Mouse (Mus musculus): ENCODE results near the gene Epn2. TPM values are rescaled to one million over a fixed set of nuclear protein-coding genes. Genes with fewer than 3 reads are reported as not detected.
A peak's percentile ranks its signal among the peaks of the same experiment; 100 is the strongest.

The Epn2 gene
- polyA plus RNA-seq, 1 experiment, result 76.0 TPM

GRCm38 (mm10) chr11:61535530-61535929 is 44.0 kb downstream of the Epn2 start:
- TF ChIP-seq CTCF (IDR thresholded peaks at IDR 0.05; ENCODE audit: low read depth, low read length), result no peak
- no peak for TF ChIP-seq POLR2A (IDR thresholded peaks at IDR 0.05; ENCODE audit: insufficient read depth, low read length)
- TF ChIP-seq EP300 (IDR thresholded peaks at IDR 0.05; ENCODE audit: insufficient read depth, low read depth, low read length), result no peak
- H3K4me1 ChIP-seq (ENCODE audit: control insufficient read depth, insufficient read depth, low read length), result peaks cover 13% of the 10 kb centered on the region
- no peaks in the 10 kb centered on the region for H3K27me3 ChIP-seq (ENCODE audit: control insufficient read depth, insufficient read depth, low read length, poor library complexity, severe bottlenecking)
- no peak overlapping the region for H3K4me3 ChIP-seq (ENCODE audit: low read depth, low read length)
- H3K36me3 ChIP-seq (ENCODE audit: control insufficient read depth, insufficient read depth, low read length, poor library complexity, severe bottlenecking), result peaks cover 14% of the 10 kb centered on the region
- no peak overlapping the region for H3K27ac ChIP-seq (ENCODE audit: insufficient read depth, low read length)
- H3K9ac ChIP-seq (ENCODE audit: low read depth, poor library complexity, severe bottlenecking), result no peak overlapping the region
- no peaks in the 10 kb centered on the region for H3K9me3 ChIP-seq (replicated peaks; ENCODE audit: control insufficient read depth, insufficient read depth, low read length, poor library complexity, severe bottlenecking)

GRCm38 (mm10) chr11:61533571-61533970 is 45.9 kb downstream of the Epn2 start:
- no peak overlapping the region for H3K27ac ChIP-seq (ENCODE audit: insufficient read depth, low read length)

GRCm38 (mm10) chr11:61532820-61533219 is 46.7 kb downstream of the Epn2 start:
- Histone ChIP-seq H3K27ac (ENCODE audit: insufficient read depth, low read length) (no peak overlapping the region), H3K27me3 (ENCODE audit: control insufficient read depth, insufficient read depth, low read length, poor library complexity, severe bottlenecking) (no peaks in the 10 kb centered on the region), H3K36me3 (ENCODE audit: control insufficient read depth, insufficient read depth, low read length, poor library complexity, severe bottlenecking) (peaks cover 12% of the 10 kb centered on the region), H3K9me3 (replicated peaks; ENCODE audit: control insufficient read depth, insufficient read depth, low read length, poor library complexity, severe bottlenecking) (no peaks in the 10 kb centered on the region), H3K4me1 (ENCODE audit: control insufficient read depth, insufficient read depth, low read length) (peaks cover 9% of the 10 kb centered on the region), H3K4me3 (ENCODE audit: low read depth, low read length) (no peak overlapping the region), H3K9ac (ENCODE audit: low read depth, poor library complexity, severe bottlenecking) (no peak overlapping the region)
- TF ChIP-seq EP300 (IDR thresholded peaks at IDR 0.05; ENCODE audit: insufficient read depth, low read depth, low read length) (no peak), POLR2A (IDR thresholded peaks at IDR 0.05; ENCODE audit: insufficient read depth, low read length) (no peak), CTCF (IDR thresholded peaks at IDR 0.05; ENCODE audit: low read depth, low read length) (no peak)

More at GRCm38 (mm10) chr11:61533571-61533970, 45.9 kb downstream of the Epn2 start:
- H3K9me3 ChIP-seq (replicated peaks; ENCODE audit: control insufficient read depth, insufficient read depth, low read length, poor library complexity, severe bottlenecking), result no peaks in the 10 kb centered on the region
- H3K4me3 ChIP-seq (ENCODE audit: low read depth, low read length), result no peak overlapping the region
- H3K36me3 ChIP-seq (ENCODE audit: control insufficient read depth, insufficient read depth, low read length, poor library complexity, severe bottlenecking), result peaks cover 12% of the 10 kb centered on the region
- peak; percentile 82 for TF ChIP-seq EP300 (IDR thresholded peaks at IDR 0.05; ENCODE audit: insufficient read depth, low read depth, low read length)
- TF ChIP-seq CTCF (IDR thresholded peaks at IDR 0.05; ENCODE audit: low read depth, low read length), result no peak
- TF ChIP-seq POLR2A (IDR thresholded peaks at IDR 0.05; ENCODE audit: insufficient read depth, low read length), result no peak
- H3K9ac ChIP-seq (ENCODE audit: low read depth, poor library complexity, severe bottlenecking), result no peak overlapping the region
- H3K27me3 ChIP-seq (ENCODE audit: control insufficient read depth, insufficient read depth, low read length, poor library complexity, severe bottlenecking), result no peaks in the 10 kb centered on the region
- peaks cover 11% of the 10 kb centered on the region for H3K4me1 ChIP-seq (ENCODE audit: control insufficient read depth, insufficient read depth, low read length)

GRCm38 (mm10) chr11:61529268-61529713 is 50.2 kb downstream of the Epn2 start:
- Histone ChIP-seq H3K36me3 (ENCODE audit: control insufficient read depth, insufficient read depth, low read length, poor library complexity, severe bottlenecking) (peaks cover 7% of the 10 kb centered on the region), H3K27ac (ENCODE audit: insufficient read depth, low read length) (peak overlapping the region; percentile 38)

GRCm38 (mm10) chr11:61526872-61527271 is 52.6 kb downstream of the Epn2 start:
- no peak overlapping the region for H3K4me3 ChIP-seq (ENCODE audit: low read depth, low read length)
- no peak for TF ChIP-seq EP300 (IDR thresholded peaks at IDR 0.05; ENCODE audit: insufficient read depth, low read depth, low read length)
- TF ChIP-seq POLR2A (IDR thresholded peaks at IDR 0.05; ENCODE audit: insufficient read depth, low read length), result no peak
- TF ChIP-seq CTCF (IDR thresholded peaks at IDR 0.05; ENCODE audit: low read depth, low read length), result no peak
- H3K27ac ChIP-seq (ENCODE audit: insufficient read depth, low read length), result no peak overlapping the region
- no peak overlapping the region for H3K9ac ChIP-seq (ENCODE audit: low read depth, poor library complexity, severe bottlenecking)
- no peaks in the 10 kb centered on the region for H3K9me3 ChIP-seq (replicated peaks; ENCODE audit: control insufficient read depth, insufficient read depth, low read length, poor library complexity, severe bottlenecking)
- peaks cover 14% of the 10 kb centered on the region for H3K36me3 ChIP-seq (ENCODE audit: control insufficient read depth, insufficient read depth, low read length, poor library complexity, severe bottlenecking)
- no peaks in the 10 kb centered on the region for H3K27me3 ChIP-seq (ENCODE audit: control insufficient read depth, insufficient read depth, low read length, poor library complexity, severe bottlenecking)
- H3K4me1 ChIP-seq (ENCODE audit: control insufficient read depth, insufficient read depth, low read length), result peaks cover 2% of the 10 kb centered on the region

More at GRCm38 (mm10) chr11:61529268-61529713, 50.2 kb downstream of the Epn2 start:
- Histone ChIP-seq H3K27me3 (ENCODE audit: control insufficient read depth, insufficient read depth, low read length, poor library complexity, severe bottlenecking) (no peaks in the 10 kb centered on the region), H3K9me3 (replicated peaks; ENCODE audit: control insufficient read depth, insufficient read depth, low read length, poor library complexity, severe bottlenecking) (no peaks in the 10 kb centered on the region), H3K4me3 (ENCODE audit: low read depth, low read length) (no peak overlapping the region), H3K9ac (ENCODE audit: low read depth, poor library complexity, severe bottlenecking) (no peak overlapping the region), H3K4me1 (ENCODE audit: control insufficient read depth, insufficient read depth, low read length) (peaks cover 6% of the 10 kb centered on the region)
- peak; percentile 83 for TF ChIP-seq EP300 (IDR thresholded peaks at IDR 0.05; ENCODE audit: insufficient read depth, low read depth, low read length)
- TF ChIP-seq CTCF (IDR thresholded peaks at IDR 0.05; ENCODE audit: low read depth, low read length), result no peak

GRCm38 (mm10) chr11:61519484-61520107 is 59.9 kb downstream of the Epn2 start:
- Histone ChIP-seq H3K27ac (ENCODE audit: insufficient read depth, low read length) (no peak overlapping the region), H3K36me3 (ENCODE audit: control insufficient read depth, insufficient read depth, low read length, poor library complexity, severe bottlenecking) (peaks cover 36% of the 10 kb centered on the region), H3K9ac (ENCODE audit: low read depth, poor library complexity, severe bottlenecking) (no peak overlapping the region), H3K4me1 (ENCODE audit: control insufficient read depth, insufficient read depth, low read length) (no peaks in the 10 kb centered on the region), H3K27me3 (ENCODE audit: control insufficient read depth, insufficient read depth, low read length, poor library complexity, severe bottlenecking) (no peaks in the 10 kb centered on the region), H3K4me3 (ENCODE audit: low read depth, low read length) (no peak overlapping the region), H3K9me3 (replicated peaks; ENCODE audit: control insufficient read depth, insufficient read depth, low read length, poor library complexity, severe bottlenecking) (no peaks in the 10 kb centered on the region)
- TF ChIP-seq EP300 (IDR thresholded peaks at IDR 0.05; ENCODE audit: insufficient read depth, low read depth, low read length) (no peak), POLR2A (IDR thresholded peaks at IDR 0.05; ENCODE audit: insufficient read depth, low read length) (no peak), CTCF (IDR thresholded peaks at IDR 0.05; ENCODE audit: low read depth, low read length) (no peak)

Data from ES-Bruce4 (cell line).